ENCODE assay signal across 24 mouse cellular contexts in genomic region chr5:149344528-149344855, GRCm38 (mm10).
"Had no signal": no experiment of that assay in that cellular context is flagged by ENCODE, and none has a peak within 500 bp of the region (broad histone marks: within the 10 kb centered on the region; RNA-seq: fewer than 3 reads in every experiment).

No protein-coding gene starts in this region.

- H3K4me3 ChIP-seq: embryonic facial prominence, embryonic 10.5 days; embryonic facial prominence, embryonic 12.5 days; embryonic facial prominence, embryonic 13.5 days; embryonic facial prominence, embryonic 15.5 days; erythroblast, embryonic 14.5 days; forebrain, embryonic 10.5 days; forebrain, embryonic 12.5 days; forebrain, embryonic 13.5 days; forebrain, embryonic 15.5 days; gastrocnemius, adult 2 months; heart, adult 2 months; heart, embryonic 10.5 days had no signal

- H3K4me1 ChIP-seq: forebrain, embryonic 12.5 days; forebrain, embryonic 13.5 days; forebrain, embryonic 15.5 days had no signal

- H3K36me3 ChIP-seq: embryonic facial prominence, embryonic 10.5 days; embryonic facial prominence, embryonic 12.5 days; embryonic facial prominence, embryonic 13.5 days; embryonic facial prominence, embryonic 15.5 days; forebrain, embryonic 10.5 days; forebrain, embryonic 12.5 days; forebrain, embryonic 15.5 days; heart, embryonic 10.5 days had no signal

- H3K9me3 ChIP-seq: embryonic facial prominence, embryonic 10.5 days; embryonic facial prominence, embryonic 12.5 days; embryonic facial prominence, embryonic 13.5 days; embryonic facial prominence, embryonic 15.5 days; forebrain, embryonic 10.5 days; forebrain, embryonic 12.5 days; forebrain, embryonic 13.5 days; forebrain, embryonic 15.5 days; heart, embryonic 10.5 days had no signal

- H3K9ac ChIP-seq: embryonic facial prominence, embryonic 12.5 days; embryonic facial prominence, embryonic 13.5 days; embryonic facial prominence, embryonic 15.5 days; forebrain, embryonic 12.5 days; forebrain, embryonic 13.5 days; forebrain, embryonic 15.5 days; forebrain, postnatal 0 days had no signal

- H3K27me3 ChIP-seq: embryonic facial prominence, embryonic 12.5 days; embryonic facial prominence, embryonic 13.5 days; embryonic facial prominence, embryonic 15.5 days; forebrain, embryonic 12.5 days; forebrain, embryonic 13.5 days; forebrain, embryonic 15.5 days had no signal

- DNase-seq: cerebellum, postnatal 14 days; cerebellum, postnatal 25 days; cerebellum, postnatal 36 days; embryo, embryonic 11 days; forebrain, postnatal 0 days; gastrocnemius, adult 2 months; gastrocnemius, postnatal 10 days; gastrocnemius, postnatal 14 days; gastrocnemius, postnatal 25 days; gastrocnemius, postnatal 36 days; heart, adult 11 months; heart, adult 18-20 months; heart, adult 2 months had no signal

- H3K27ac ChIP-seq: embryonic facial prominence, embryonic 10.5 days; embryonic facial prominence, embryonic 12.5 days; embryonic facial prominence, embryonic 13.5 days; embryonic facial prominence, embryonic 15.5 days; forebrain, embryonic 10.5 days; forebrain, embryonic 12.5 days; forebrain, embryonic 13.5 days; forebrain, embryonic 15.5 days; gastrocnemius, adult 2 months; heart, adult 2 months; heart, embryonic 10.5 days had no signal

- H3K4me2 ChIP-seq: embryonic facial prominence, embryonic 12.5 days; embryonic facial prominence, embryonic 13.5 days; embryonic facial prominence, embryonic 15.5 days; forebrain, embryonic 12.5 days; forebrain, embryonic 13.5 days; forebrain, embryonic 15.5 days; heart, embryonic 11.5 days had no signal
